27 mouse cellular contexts compared by ENCODE assay signal in genomic region chr3:55066666-55067023, GRCm38 (mm10). TPM values are rescaled to one million over a fixed set of nuclear protein-coding genes. Genes with fewer than 3 reads are reported as not detected.
DNase-seq lines count a peak whose midpoint lies in the region; ATAC-seq and TF ChIP-seq lines count a peak whose summit lies in the region.
"Had no signal": no experiment of that assay in that cellular context is flagged by ENCODE, and none has a peak within 500 bp of the region (broad histone marks: within the 10 kb centered on the region; RNA-seq: fewer than 3 reads in every experiment).

No protein-coding gene starts in this region.

- no peak for TF ChIP-seq POLR2A in lung, adult 2 months (IDR thresholded peaks at IDR 0.05; ENCODE audit: borderline replicate concordance, extremely low read depth, low read depth, low read length)

- H3K27ac ChIP-seq in forebrain, postnatal 0 days (ENCODE audit: low read depth, low read length) = peak overlapping the region; percentile 29; the same call in 1 of the 2 replicates
- H3K27ac ChIP-seq in forebrain, embryonic 14.5 days (ENCODE audit: low read depth, low read length) = no peak overlapping the region
- no peak overlapping the region for H3K27ac ChIP-seq in neural tube, embryonic 11.5 days (ENCODE audit: low read depth, low read length)
- H3K27ac ChIP-seq in midbrain, embryonic 13.5 days = peak overlapping the region; percentile 44
- no peak overlapping the region for H3K27ac ChIP-seq in neural tube, embryonic 14.5 days (ENCODE audit: low read depth, low read length)
- H3K27ac ChIP-seq: embryonic facial prominence, embryonic 13.5 days; heart, embryonic 15.5 days; limb, embryonic 10.5 days; stomach, postnatal 0 days had no signal

- H3K9ac ChIP-seq in forebrain, postnatal 0 days = no peak overlapping the region
- no peak overlapping the region for H3K9ac ChIP-seq in forebrain, embryonic 14.5 days (ENCODE audit: low read length)
- H3K9ac ChIP-seq in neural tube, embryonic 11.5 days (ENCODE audit: low read length) = no peak overlapping the region
- H3K9ac ChIP-seq in midbrain, embryonic 13.5 days (replicated peaks) = no peak overlapping the region
- no peak overlapping the region for H3K9ac ChIP-seq in neural tube, embryonic 14.5 days (replicated peaks; ENCODE audit: low read depth, low read length)
- H3K9ac ChIP-seq: embryonic facial prominence, embryonic 13.5 days; heart, embryonic 15.5 days had no signal

- WGBS in forebrain, postnatal 0 days = 56% methylated on average over 12 of the region's 12 CpGs
- WGBS in forebrain, embryonic 14.5 days = 62% methylated on average over 12 of the region's 12 CpGs
- WGBS in neural tube, embryonic 11.5 days = 66% methylated on average over 12 of the region's 12 CpGs
- 44% methylated on average over 12 of the region's 12 CpGs for WGBS in midbrain, embryonic 13.5 days
- 37% methylated on average over 12 of the region's 12 CpGs for WGBS in neural tube, embryonic 14.5 days
- 54% methylated on average over 12 of the region's 12 CpGs for WGBS in lung, adult 2 months

- DNase-seq in forebrain, postnatal 0 days = no peak
- DNase-seq in forebrain, embryonic 14.5 days (ENCODE audit: low spot score) = no peak
- DNase-seq in neural tube, embryonic 11.5 days (ENCODE audit: low spot score) = peak; percentile 31
- no peak for DNase-seq in neural tube, embryonic 10.5 days (ENCODE audit: extremely low spot score, low spot score)
- no peak for DNase-seq in lung, adult 2 months
- DNase-seq: adrenal gland, postnatal 10 days; cerebellum, adult 8-10 months; cerebellum, postnatal 36 days; embryo, embryonic 11 days; gastrocnemius, postnatal 36 days; heart, postnatal 36 days; kidney, adult 8-10 months; kidney, postnatal 10 days; lung, postnatal 10 days; right cerebral cortex, postnatal 14 days; thymus, adult 2 months; thymus, postnatal 4 days had no signal

- no peaks in the 10 kb centered on the region for H3K9me3 ChIP-seq in forebrain, postnatal 0 days (ENCODE audit: low read length)
- no peaks in the 10 kb centered on the region for H3K9me3 ChIP-seq in forebrain, embryonic 14.5 days (replicated peaks; ENCODE audit: control insufficient read depth, low read length)
- H3K9me3 ChIP-seq in neural tube, embryonic 11.5 days (ENCODE audit: control insufficient read depth, low read length) = no peaks in the 10 kb centered on the region
- no peaks in the 10 kb centered on the region for H3K9me3 ChIP-seq in midbrain, embryonic 13.5 days
- no peaks in the 10 kb centered on the region for H3K9me3 ChIP-seq in neural tube, embryonic 14.5 days (ENCODE audit: control insufficient read depth, low read length)
- H3K9me3 ChIP-seq: embryonic facial prominence, embryonic 13.5 days; heart, embryonic 15.5 days; limb, embryonic 10.5 days had no signal

- H3K4me2 ChIP-seq in forebrain, postnatal 0 days (ENCODE audit: low read depth) = no peak overlapping the region
- no peak overlapping the region for H3K4me2 ChIP-seq in forebrain, embryonic 14.5 days (ENCODE audit: low read length)
- H3K4me2 ChIP-seq in neural tube, embryonic 11.5 days (ENCODE audit: low read depth) = no peak overlapping the region
- no peak overlapping the region for H3K4me2 ChIP-seq in midbrain, embryonic 13.5 days (replicated peaks)
- no peak overlapping the region for H3K4me2 ChIP-seq in neural tube, embryonic 14.5 days (ENCODE audit: low read depth, low read length)
- H3K4me2 ChIP-seq: embryonic facial prominence, embryonic 13.5 days; heart, embryonic 15.5 days had no signal

- no peak for ATAC-seq in forebrain, postnatal 0 days
- no peak for ATAC-seq in forebrain, embryonic 14.5 days
- peak; percentile 49; the same call in 1 of the 2 replicates for ATAC-seq in neural tube, embryonic 11.5 days (ENCODE audit: insufficient read depth, low FRiP score, low TSS enrichment)
- peak; percentile 70 for ATAC-seq in midbrain, embryonic 13.5 days
- ATAC-seq in neural tube, embryonic 14.5 days (ENCODE audit: low read depth) = peak; percentile 60; the same call in 1 of the 2 replicates
- no peak for ATAC-seq in cerebellum, adult (ENCODE audit: insufficient number of reproducible peaks, low FRiP score, low TSS enrichment)

- TF ChIP-seq CTCF in forebrain, postnatal 0 days (IDR thresholded peaks at IDR 0.05; ENCODE audit: low read depth) = no peak
- no peak for TF ChIP-seq CTCF in lung, adult 2 months (IDR thresholded peaks at IDR 0.05; ENCODE audit: insufficient read depth, low read length)

- H3K4me3 ChIP-seq in forebrain, postnatal 0 days (ENCODE audit: low read depth, low read length) = no peak overlapping the region
- H3K4me3 ChIP-seq in forebrain, embryonic 14.5 days (ENCODE audit: low read depth, low read length) = no peak overlapping the region
- H3K4me3 ChIP-seq in neural tube, embryonic 11.5 days (ENCODE audit: low read depth, low read length) = no peak overlapping the region
- no peak overlapping the region for H3K4me3 ChIP-seq in midbrain, embryonic 13.5 days (replicated peaks)
- H3K4me3 ChIP-seq in neural tube, embryonic 14.5 days (ENCODE audit: low read depth, low read length) = no peak overlapping the region
- no peak overlapping the region for H3K4me3 ChIP-seq in lung, adult 2 months (replicated peaks; ENCODE audit: extremely low read depth, low read depth, low read length)
- H3K4me3 ChIP-seq: embryonic facial prominence, embryonic 13.5 days; erythroblast, embryonic 14.5 days; heart, embryonic 15.5 days; limb, embryonic 10.5 days had no signal

- H3K4me1 ChIP-seq in forebrain, postnatal 0 days (ENCODE audit: insufficient read depth) = no peaks in the 10 kb centered on the region
- peaks cover 5% of the 10 kb centered on the region; the same call in 1 of the 2 replicates for H3K4me1 ChIP-seq in forebrain, embryonic 14.5 days (ENCODE audit: control insufficient read depth, insufficient read depth, low read length)
- no peaks in the 10 kb centered on the region for H3K4me1 ChIP-seq in neural tube, embryonic 11.5 days (ENCODE audit: control insufficient read depth, insufficient read depth, low read length)
- peaks cover 16% of the 10 kb centered on the region for H3K4me1 ChIP-seq in midbrain, embryonic 13.5 days (replicated peaks)
- H3K4me1 ChIP-seq in neural tube, embryonic 14.5 days (ENCODE audit: control insufficient read depth, insufficient read depth, low read length) = peaks cover 3% of the 10 kb centered on the region; the same call in 1 of the 2 replicates
- H3K4me1 ChIP-seq in lung, adult 2 months (ENCODE audit: control insufficient read depth, insufficient read depth, low read length) = no peaks in the 10 kb centered on the region
- H3K4me1 ChIP-seq: embryonic facial prominence, embryonic 13.5 days; heart, embryonic 15.5 days; limb, embryonic 10.5 days had no signal

- H3K27me3 ChIP-seq in forebrain, postnatal 0 days (ENCODE audit: insufficient read depth, low read length) = no peaks in the 10 kb centered on the region
- no peaks in the 10 kb centered on the region for H3K27me3 ChIP-seq in forebrain, embryonic 14.5 days (replicated peaks; ENCODE audit: control insufficient read depth, insufficient read depth, low read length)
- no peaks in the 10 kb centered on the region for H3K27me3 ChIP-seq in neural tube, embryonic 11.5 days (ENCODE audit: control insufficient read depth, insufficient read depth, low read length)
- no peaks in the 10 kb centered on the region for H3K27me3 ChIP-seq in midbrain, embryonic 13.5 days
- H3K27me3 ChIP-seq in neural tube, embryonic 14.5 days (ENCODE audit: control insufficient read depth, insufficient read depth, low read length) = no peaks in the 10 kb centered on the region

- H3K36me3 ChIP-seq in forebrain, postnatal 0 days (ENCODE audit: insufficient read depth) = no peaks in the 10 kb centered on the region
- no peaks in the 10 kb centered on the region for H3K36me3 ChIP-seq in forebrain, embryonic 14.5 days (ENCODE audit: control insufficient read depth, insufficient read depth, low read length)
- H3K36me3 ChIP-seq in neural tube, embryonic 11.5 days (ENCODE audit: control insufficient read depth, insufficient read depth, low read length) = no peaks in the 10 kb centered on the region
- H3K36me3 ChIP-seq in midbrain, embryonic 13.5 days = no peaks in the 10 kb centered on the region
- no peaks in the 10 kb centered on the region for H3K36me3 ChIP-seq in neural tube, embryonic 14.5 days (ENCODE audit: control insufficient read depth, insufficient read depth, low read length)
- H3K36me3 ChIP-seq: embryonic facial prominence, embryonic 13.5 days; heart, embryonic 15.5 days; limb, embryonic 10.5 days had no signal

RNA-seq across cellular contexts. Expression of gene Ccna1, which starts 11.3 kb away (rescaled TPM):
- total RNA-seq in forebrain, postnatal 0 days (2014; rRNA removed) = 2.2 and 3.1 TPM in 2 replicates
- polyA plus RNA-seq in forebrain, postnatal 0 days (2015; fragmentation: Nextera tagmentation; extraction: Ambion mirVana) = 4.3 and 5.6 TPM in 2 replicates
- polyA plus RNA-seq in forebrain, embryonic 14.5 days (2014; fragmentation: Nextera tagmentation; extraction: Ambion mirVana) = 2.7 and 3.4 TPM in 2 replicates
- 2.0 and 2.6 TPM in 2 replicates for polyA plus RNA-seq in neural tube, embryonic 11.5 days (2014; fragmentation: Nextera tagmentation; extraction: Ambion mirVana)
- polyA plus RNA-seq in midbrain, embryonic 13.5 days (2015; fragmentation: Nextera tagmentation; extraction: Ambion mirVana) = 1.4 and 2.0 TPM in 2 replicates
- 0.70 and 1.1 TPM in 2 replicates for polyA plus RNA-seq in neural tube, embryonic 14.5 days (2014; fragmentation: Nextera tagmentation; extraction: Ambion mirVana)
- 1.0 and 1.3 TPM in 2 replicates for polyA plus RNA-seq in lung, adult 2 months (2012; rRNA removed)
- total RNA-seq: gastrocnemius, postnatal 36 days; heart, adult 8-10 months; heart, postnatal 36 days; liver, adult 2 months had no signal
- polyA plus RNA-seq: erythroblast, embryonic 14.5 days; liver, adult 2 months had no signal

RNA-seq across cellular contexts. Expression of gene Spg20, which starts 45.3 kb away (rescaled TPM):
- total RNA-seq in forebrain, postnatal 0 days (2014; rRNA removed) = 14.1 and 14.7 TPM in 2 replicates
- 6.5 and 9.2 TPM in 2 replicates for polyA plus RNA-seq in forebrain, postnatal 0 days (2015; fragmentation: Nextera tagmentation; extraction: Ambion mirVana)
- 17.7 and 22.2 TPM in 2 replicates for polyA plus RNA-seq in forebrain, embryonic 14.5 days (2014; fragmentation: Nextera tagmentation; extraction: Ambion mirVana)
- 55.4 and 55.5 TPM in 2 replicates for polyA plus RNA-seq in neural tube, embryonic 11.5 days (2014; fragmentation: Nextera tagmentation; extraction: Ambion mirVana)
- 19.2 and 20.6 TPM in 2 replicates for polyA plus RNA-seq in midbrain, embryonic 13.5 days (2015; fragmentation: Nextera tagmentation; extraction: Ambion mirVana)
- 15.8 and 19.6 TPM in 2 replicates for polyA plus RNA-seq in neural tube, embryonic 14.5 days (2014; fragmentation: Nextera tagmentation; extraction: Ambion mirVana)
- polyA plus RNA-seq in lung, adult 2 months (2012; rRNA removed) = 13.2 and 15.4 TPM in 2 replicates

Comparison
In these comparisons a context has a peak if more than half of its experiments do, and no peak if none do; other contexts are left out.
1. H3K27ac ChIP-seq: peak in forebrain, postnatal 0 days (single experiment) and midbrain, embryonic 13.5 days (single experiment); none in forebrain, embryonic 14.5 days (single experiment), neural tube, embryonic 11.5 days (single experiment) and neural tube, embryonic 14.5 days (single experiment).
2. ATAC-seq: peak in neural tube, embryonic 11.5 days (single experiment), midbrain, embryonic 13.5 days (single experiment) and neural tube, embryonic 14.5 days (single experiment); none in forebrain, postnatal 0 days (single experiment), forebrain, embryonic 14.5 days (single experiment) and cerebellum, adult (single experiment).